In genomic region chr2:11224808-11225484, GRCm38 (mm10) we compare ENCODE assay signal across 18 mouse cellular contexts. TPM values are rescaled to one million over a fixed set of nuclear protein-coding genes. Genes with fewer than 3 reads are reported as not detected.
A peak's percentile ranks its signal among the peaks of the same experiment; 100 is the strongest.
DNase-seq lines count a peak whose midpoint lies in the region; ATAC-seq and TF ChIP-seq lines count a peak whose summit lies in the region.
"Had no signal": no experiment of that assay in that cellular context is flagged by ENCODE, and none has a peak within 500 bp of the region (broad histone marks: within the 10 kb centered on the region; RNA-seq: fewer than 3 reads in every experiment).

No protein-coding gene starts in this region.

- no peak overlapping the region for H3K4me3 ChIP-seq in kidney, embryonic 14.5 days (ENCODE audit: low read length)
- no peak overlapping the region for H3K4me3 ChIP-seq in liver, embryonic 11.5 days (ENCODE audit: low read depth, low read length)
- H3K4me3 ChIP-seq in liver, postnatal 0 days (ENCODE audit: low read depth, low read length), result no peak overlapping the region
- H3K4me3 ChIP-seq: embryonic facial prominence, embryonic 10.5 days; forebrain, embryonic 13.5 days; heart, embryonic 12.5 days; hindbrain, embryonic 15.5 days had no signal

- H3K27ac ChIP-seq in kidney, embryonic 14.5 days (ENCODE audit: low read depth, low read length), result no peak overlapping the region
- H3K27ac ChIP-seq in liver, embryonic 11.5 days (ENCODE audit: low read depth, low read length), result no peak overlapping the region
- H3K27ac ChIP-seq in liver, postnatal 0 days (ENCODE audit: low read depth), result no peak overlapping the region
- H3K27ac ChIP-seq: embryonic facial prominence, embryonic 10.5 days; forebrain, embryonic 13.5 days; hindbrain, embryonic 15.5 days had no signal

- no peaks in the 10 kb centered on the region for H3K9me3 ChIP-seq in kidney, embryonic 14.5 days (ENCODE audit: control insufficient read depth, low read length)
- no peaks in the 10 kb centered on the region for H3K9me3 ChIP-seq in liver, embryonic 11.5 days (ENCODE audit: control insufficient read depth, low read length)
- no peaks in the 10 kb centered on the region for H3K9me3 ChIP-seq in liver, postnatal 0 days (ENCODE audit: low read length)
- H3K9me3 ChIP-seq: embryonic facial prominence, embryonic 10.5 days; forebrain, embryonic 13.5 days; heart, embryonic 12.5 days; hindbrain, embryonic 15.5 days had no signal

- ATAC-seq in kidney, embryonic 14.5 days (ENCODE audit: low FRiP score, low TSS enrichment), result peak; percentile 71; the same call in 1 of the 2 replicates
- ATAC-seq in liver, embryonic 11.5 days (replicated peaks; ENCODE audit: low FRiP score), result no peak
- ATAC-seq in liver, postnatal 0 days, result no peak
- ATAC-seq: forebrain, embryonic 13.5 days; forebrain, postnatal 0 days had no signal

- H3K27me3 ChIP-seq in kidney, embryonic 14.5 days (ENCODE audit: control insufficient read depth, insufficient read depth, low read length), result no peaks in the 10 kb centered on the region
- H3K27me3 ChIP-seq in liver, embryonic 11.5 days (replicated peaks; ENCODE audit: control insufficient read depth, insufficient read depth, low read length), result no peaks in the 10 kb centered on the region
- no peaks in the 10 kb centered on the region for H3K27me3 ChIP-seq in liver, postnatal 0 days (ENCODE audit: insufficient read depth, low read length)
- H3K27me3 ChIP-seq: forebrain, embryonic 13.5 days; heart, embryonic 12.5 days; hindbrain, embryonic 15.5 days had no signal

- no peak for DNase-seq in kidney, postnatal 4 days
- DNase-seq in liver, embryonic 11.5 days (ENCODE audit: low spot score), result no peak
- no peak for DNase-seq in liver, postnatal 0 days
- peak; percentile 22 for DNase-seq in naive thymus-derived CD4-positive, alpha-beta T cell, adult 2 months (ENCODE audit: low read depth)
- DNase-seq in lung, postnatal 10 days, result no peak
- DNase-seq: adrenal gland, adult 2 months; adrenal gland, postnatal 25 days; cerebellum, adult 18-20 months; cerebellum, adult 9-11 months; cerebellum, postnatal 36 days; forebrain, postnatal 0 days; gastrocnemius, postnatal 10 days; heart, postnatal 36 days had no signal

- TF ChIP-seq CTCF in liver, postnatal 0 days (IDR thresholded peaks at IDR 0.05; ENCODE audit: low read depth), result no peak

- no peaks in the 10 kb centered on the region for H3K36me3 ChIP-seq in kidney, embryonic 14.5 days (ENCODE audit: control insufficient read depth, insufficient read depth, low read length)
- no peaks in the 10 kb centered on the region for H3K36me3 ChIP-seq in liver, embryonic 11.5 days (ENCODE audit: control insufficient read depth, insufficient read depth, low read length)
- H3K36me3 ChIP-seq in liver, postnatal 0 days (replicated peaks; ENCODE audit: insufficient read depth, low read length), result no peaks in the 10 kb centered on the region
- H3K36me3 ChIP-seq: embryonic facial prominence, embryonic 10.5 days; heart, embryonic 12.5 days; hindbrain, embryonic 15.5 days had no signal

- H3K4me1 ChIP-seq in kidney, embryonic 14.5 days (ENCODE audit: control insufficient read depth, insufficient read depth, low read length), result no peaks in the 10 kb centered on the region
- peaks cover 12% of the 10 kb centered on the region for H3K4me1 ChIP-seq in liver, embryonic 11.5 days (replicated peaks; ENCODE audit: control insufficient read depth, insufficient read depth, low read length)
- H3K4me1 ChIP-seq in liver, postnatal 0 days (ENCODE audit: insufficient read depth), result no peaks in the 10 kb centered on the region
- H3K4me1 ChIP-seq: embryonic facial prominence, embryonic 10.5 days; forebrain, embryonic 13.5 days; heart, embryonic 12.5 days; hindbrain, embryonic 15.5 days had no signal

- 56% methylated on average over 3 of the region's 3 CpGs for WGBS in kidney, embryonic 14.5 days
- 81% methylated on average over 3 of the region's 3 CpGs for WGBS in liver, embryonic 11.5 days
- WGBS in liver, postnatal 0 days (ENCODE audit: insufficient replicate concordance), result 79% methylated on average over 3 of the region's 3 CpGs

- TF ChIP-seq EP300 in liver, postnatal 0 days (IDR thresholded peaks at IDR 0.05; ENCODE audit: low read depth), result no peak

- no peak overlapping the region for H3K4me2 ChIP-seq in kidney, embryonic 14.5 days (replicated peaks; ENCODE audit: low read depth, low read length)
- H3K4me2 ChIP-seq in liver, embryonic 11.5 days, result peak overlapping the region; percentile 14; the same call in 1 of the 2 replicates
- H3K4me2 ChIP-seq in liver, postnatal 0 days (ENCODE audit: low read depth, low read length), result no peak overlapping the region
- H3K4me2 ChIP-seq: forebrain, embryonic 13.5 days; heart, embryonic 12.5 days; hindbrain, embryonic 15.5 days had no signal

- H3K9ac ChIP-seq in kidney, embryonic 14.5 days (ENCODE audit: low read depth, low read length), result no peak overlapping the region
- H3K9ac ChIP-seq in liver, embryonic 11.5 days (ENCODE audit: low read depth, low read length), result no peak overlapping the region
- H3K9ac ChIP-seq in liver, postnatal 0 days (replicated peaks), result no peak overlapping the region
- H3K9ac ChIP-seq: forebrain, embryonic 13.5 days; forebrain, postnatal 0 days; heart, embryonic 12.5 days; hindbrain, embryonic 15.5 days had no signal

RNA-seq across cellular contexts. Expression of gene Prkcq, which starts 53.0 kb away (rescaled TPM):
- 1.8 and 3.3 TPM in 2 replicates for polyA plus RNA-seq in kidney, embryonic 14.5 days (2014; fragmentation: Nextera tagmentation; extraction: Ambion mirVana)
- polyA plus RNA-seq in liver, embryonic 11.5 days (2014; fragmentation: Nextera tagmentation; extraction: Ambion mirVana), result 11.9 and 13.0 TPM in 2 replicates
- 2.5 and 3.1 TPM in 2 replicates for polyA plus RNA-seq in liver, postnatal 0 days (2015; fragmentation: Nextera tagmentation; extraction: Ambion mirVana)
